Mouse (Mus musculus) layer of hippocampus, adult 11-12 months (tissue): ENCODE data around the gene Stk10.

Experiments
- DNase-seq: peaks from one replicate; pipeline ENCODE4 v3.0.0; 2022; ENCODE audit warnings: low spot score

The Stk10 gene

DNA sequence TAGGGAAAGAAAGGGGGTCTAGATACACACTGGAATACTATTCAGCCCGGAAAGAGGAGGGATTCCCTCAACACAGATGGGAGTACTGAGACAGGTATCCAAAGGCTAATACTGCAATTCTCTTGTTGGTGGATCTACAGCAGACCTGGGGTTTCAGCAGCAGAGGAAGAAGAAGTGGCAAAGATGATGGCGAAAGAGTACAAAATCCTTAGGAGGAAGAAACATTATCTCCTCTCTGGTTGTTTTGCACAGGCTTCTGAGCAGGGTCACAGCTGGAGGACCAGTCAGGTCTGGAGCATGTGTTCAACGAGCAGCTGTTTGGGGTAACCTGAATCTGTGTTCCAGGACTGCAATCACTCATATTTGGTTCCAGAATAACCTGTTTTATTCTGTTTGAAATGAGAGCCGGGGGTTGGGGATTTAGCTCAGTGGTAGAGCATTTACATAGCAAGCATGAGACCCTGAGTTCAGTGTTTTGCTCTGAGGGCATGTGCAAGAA lies 96.7 kb downstream of the Stk10 start:
- DNase-seq = no peak

- DNase-seq = no peak
Measured at GRCm38 (mm10) chr11:32632671-32633070, 99.6 kb downstream of the Stk10 start.

- DNase-seq = no peak
Measured at GRCm38 (mm10) chr11:32633542-32633941, 100.4 kb downstream of the Stk10 start.

DNA sequence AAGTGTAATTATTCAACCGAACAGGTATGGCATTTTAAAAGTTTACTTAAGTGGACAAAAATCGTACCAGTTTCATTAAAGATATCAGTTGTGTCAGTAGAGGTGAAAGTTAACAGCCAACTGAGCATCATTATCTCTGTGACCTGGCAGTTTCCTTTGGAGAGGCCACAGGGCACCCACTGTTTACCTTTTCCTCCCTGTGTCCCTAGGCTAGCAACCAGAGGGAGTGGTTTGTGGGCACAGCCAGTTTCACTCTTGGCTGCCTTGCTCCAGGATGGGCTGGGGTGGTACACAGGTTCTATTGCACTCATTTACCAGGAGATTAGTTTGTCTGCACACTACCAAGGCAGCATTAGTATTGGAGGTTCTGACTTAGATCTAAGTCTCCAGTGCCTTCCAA lies 101.0 kb downstream of the Stk10 start:
- no peak for DNase-seq

DNA sequence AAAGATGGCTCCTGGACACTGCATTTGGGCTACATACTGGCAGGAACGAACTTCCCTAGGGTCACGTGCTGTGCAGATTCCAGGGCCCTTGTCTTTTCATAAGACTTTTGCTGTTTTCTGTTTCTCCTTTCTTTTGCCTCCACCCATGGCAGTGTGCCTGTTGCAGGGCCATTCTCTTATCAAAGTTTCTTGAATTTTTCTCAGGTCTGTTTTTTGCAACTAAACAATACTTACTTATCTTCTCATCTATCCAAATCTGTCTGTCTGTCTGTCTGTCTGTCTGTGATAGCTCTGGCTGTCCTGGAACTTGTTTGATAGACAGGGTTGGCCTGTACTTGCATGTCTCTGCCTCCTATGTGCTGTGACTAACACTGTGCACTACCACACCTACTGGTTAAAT lies 101.7 kb downstream of the Stk10 start:
- DNase-seq = no peak

DNA sequence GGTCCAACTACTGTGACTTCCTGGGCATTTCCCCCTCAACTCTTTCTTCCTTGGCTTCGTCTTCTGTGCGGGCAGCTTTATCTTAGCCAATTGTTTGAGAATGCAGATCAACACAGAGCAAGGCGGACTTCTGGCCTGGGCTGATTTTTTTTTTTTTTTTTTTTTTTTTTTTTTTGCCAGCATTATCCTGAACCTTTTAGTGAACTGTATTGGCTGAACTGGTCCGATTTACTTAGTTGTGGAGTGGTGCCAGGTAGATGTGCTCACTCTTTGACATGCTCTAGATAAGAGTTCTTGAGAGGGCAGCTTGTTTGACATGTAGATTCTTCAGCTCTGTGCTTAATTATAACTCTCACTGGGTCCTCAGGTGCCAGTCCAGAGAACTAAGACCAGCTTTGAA lies 103.2 kb downstream of the Stk10 start:
- DNase-seq = no peak

GRCm38 (mm10) chr11:32638521-32639255 lies 105.6 kb downstream of the Stk10 start:
- DNase-seq = no peak

DNA sequence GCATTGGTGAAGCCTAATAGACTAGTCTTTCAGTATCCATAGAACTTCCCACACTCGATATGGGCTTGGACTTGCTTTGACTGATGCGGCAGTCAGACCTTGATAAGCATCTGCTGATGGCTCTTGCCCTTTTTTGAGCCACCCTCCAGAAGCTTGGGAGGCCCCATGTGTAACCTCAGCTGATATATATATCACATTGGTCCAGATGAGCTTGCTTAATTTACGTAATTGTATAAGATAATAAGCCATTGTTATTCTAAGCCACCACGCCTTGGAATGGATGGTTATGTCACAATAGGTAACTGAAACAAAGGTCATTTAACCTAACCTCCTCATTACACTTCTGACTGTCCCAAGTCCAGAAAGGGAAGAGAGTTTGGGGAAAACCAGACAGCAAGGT lies 107.5 kb downstream of the Stk10 start:
- no peak for DNase-seq

DNA sequence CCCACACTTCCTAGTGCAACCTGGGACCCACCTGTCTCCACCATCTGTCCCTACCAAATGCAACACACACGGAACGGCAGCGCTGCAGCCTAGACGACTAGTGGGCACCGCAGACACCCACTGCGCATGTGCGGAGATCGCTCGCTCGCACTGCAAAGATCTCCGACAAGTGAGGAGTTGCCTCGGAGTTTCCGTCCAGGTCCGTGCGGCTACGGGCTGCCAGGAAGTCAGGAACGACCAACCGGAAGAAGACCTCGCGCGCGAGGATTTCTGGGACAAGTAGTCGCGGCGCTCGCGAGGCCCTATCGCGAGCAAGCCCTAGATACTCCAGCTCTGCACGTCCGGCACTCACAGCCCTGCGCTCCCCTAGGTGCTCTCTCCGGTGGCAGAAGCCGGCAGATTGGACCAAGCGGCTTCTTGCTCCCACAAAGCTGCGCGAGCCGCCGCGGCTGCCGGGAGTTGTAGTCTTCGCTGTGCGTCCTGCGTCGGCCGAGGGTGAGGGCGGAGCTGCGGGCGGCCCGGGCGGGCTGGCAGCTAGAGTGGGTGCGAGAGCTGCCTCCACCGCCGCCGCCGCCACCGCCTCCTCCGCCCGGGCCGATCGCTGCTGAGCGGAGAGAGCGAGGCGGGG lies 109.3 kb downstream of the Stk10 start, which contains the start of gene Fbxw11:
Gene Fbxw11 (plus strand): TSS at position 476 of the 628 bp plus-strand sequence.
- DNase-seq = peak; percentile 95

DNA sequence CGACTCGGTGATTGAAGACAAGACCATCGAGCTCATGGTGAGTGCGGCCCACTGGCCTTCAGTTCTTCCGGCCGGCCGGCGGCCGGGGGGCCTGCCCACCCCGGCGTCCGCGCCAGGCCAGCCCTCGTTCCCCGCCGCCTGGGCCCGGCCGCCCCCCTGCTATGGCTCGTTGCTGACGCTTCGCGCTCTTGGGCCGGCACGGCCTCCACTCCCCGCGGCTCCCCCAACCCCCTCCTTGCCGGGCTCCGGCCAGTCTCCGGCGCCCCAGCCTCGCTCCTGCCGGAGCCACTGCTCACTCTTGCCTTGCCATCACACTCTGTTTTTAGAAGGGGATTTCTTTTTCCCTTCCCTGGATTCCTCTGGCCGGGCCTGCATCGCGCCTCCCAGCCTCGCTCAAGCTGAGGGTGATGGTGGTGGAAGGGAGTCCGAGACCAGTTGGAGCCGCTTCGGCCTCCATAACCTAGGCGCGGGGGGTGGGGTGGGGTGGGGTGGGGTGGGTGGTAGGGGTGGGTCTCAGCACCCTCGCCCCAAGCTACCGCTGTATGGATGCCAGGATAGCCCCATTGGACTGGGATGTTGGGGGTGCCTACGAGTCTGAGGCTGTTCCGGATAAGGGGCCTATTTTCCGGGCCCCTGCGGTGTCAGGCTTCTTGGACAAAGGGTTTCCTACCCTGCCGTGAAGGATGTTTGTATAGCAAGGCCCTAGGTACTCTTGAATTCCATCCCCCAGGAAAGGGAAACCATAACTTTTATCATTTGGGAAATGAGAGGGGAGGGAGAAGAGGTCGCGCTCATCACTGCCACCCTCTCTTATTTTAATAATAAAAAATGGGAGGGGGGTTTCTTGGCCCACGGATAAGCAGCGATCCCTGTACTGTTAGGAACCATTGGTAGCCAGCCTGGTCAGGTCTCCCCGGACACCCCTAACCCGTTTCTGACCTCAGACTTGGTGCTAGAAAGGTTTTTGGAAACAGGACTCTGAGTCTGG lies 110.1 kb downstream of the Stk10 start:
- DNase-seq = no peak

GRCm38 (mm10) chr11:32644010-32644409 lies 110.9 kb downstream of the Stk10 start:
- DNase-seq = no peak

DNA sequence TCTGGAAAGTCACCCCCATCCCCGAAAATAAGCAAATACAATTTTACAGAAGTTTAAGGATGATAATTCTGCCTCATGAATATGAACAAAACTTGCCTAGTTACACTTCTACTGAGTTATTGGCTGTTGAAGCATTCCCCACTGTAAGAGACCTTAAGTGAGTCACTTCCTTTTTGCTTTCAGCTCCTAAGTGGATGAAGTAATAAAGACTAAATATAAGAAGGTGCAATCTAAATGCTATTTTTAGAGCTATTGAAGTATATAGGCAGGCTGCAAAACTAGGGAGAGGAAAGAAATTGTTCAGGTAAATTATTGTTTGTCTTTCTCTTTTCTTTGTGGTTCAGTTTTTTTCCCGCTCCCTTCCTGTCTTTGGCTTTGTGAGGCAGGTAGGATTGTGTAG lies 114.2 kb downstream of the Stk10 start:
- no peak for DNase-seq

DNA sequence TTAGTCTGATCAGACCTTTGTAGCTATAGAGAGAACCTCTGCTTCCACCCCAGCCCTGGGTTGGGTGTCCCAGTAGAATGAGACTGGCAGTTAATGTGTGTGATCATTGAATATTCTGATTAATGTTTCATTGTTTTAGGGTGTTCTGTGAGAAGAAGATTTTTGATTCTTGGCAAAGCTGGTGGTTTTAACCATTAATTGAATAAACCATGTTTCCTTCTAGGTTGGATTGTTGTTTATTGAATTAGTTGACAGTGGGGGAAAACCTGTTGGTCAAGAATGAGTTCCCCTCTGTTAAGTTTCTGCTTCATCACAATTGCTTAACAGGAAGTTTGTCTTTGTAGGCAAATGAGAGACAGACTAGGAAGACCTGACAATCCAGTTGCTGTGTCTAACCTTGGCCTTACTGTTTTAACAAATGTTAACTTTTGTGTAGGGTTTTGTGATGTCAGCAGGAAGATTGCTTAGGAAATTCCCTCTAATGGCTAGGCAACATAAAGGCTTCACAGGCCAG lies 117.2 kb downstream of the Stk10 start:
- no peak for DNase-seq

GRCm38 (mm10) chr11:32650893-32651590 lies 117.9 kb downstream of the Stk10 start:
- no peak for DNase-seq

- no peak for DNase-seq
Measured at GRCm38 (mm10) chr11:32651723-32652122, 118.6 kb downstream of the Stk10 start.

DNA sequence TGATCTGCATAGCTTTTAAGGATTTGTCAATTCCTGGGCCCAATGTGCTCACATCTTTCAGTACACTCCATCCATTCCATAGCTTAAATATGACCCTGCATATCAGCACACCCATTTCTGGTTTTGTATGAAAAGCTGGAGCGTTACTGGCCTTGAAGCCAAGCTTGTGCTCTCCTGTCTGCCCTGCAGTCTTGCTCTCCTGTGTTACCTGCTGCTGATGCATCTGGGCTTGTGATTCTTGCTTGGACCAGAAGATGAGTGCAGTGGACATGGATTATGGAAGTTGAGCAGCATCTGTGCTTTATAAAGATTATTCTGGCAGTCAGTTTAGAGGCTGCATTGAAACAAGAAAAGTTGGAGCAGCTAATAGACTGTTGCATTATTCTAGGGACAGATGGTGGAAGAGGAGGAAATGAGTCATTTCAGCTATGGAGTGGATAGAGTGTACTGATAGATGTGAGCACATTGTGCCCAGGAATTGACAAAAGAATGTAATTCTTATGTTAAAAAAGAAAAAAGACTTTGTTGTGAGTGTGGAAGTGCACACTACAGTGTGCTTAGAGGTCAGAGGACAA lies 129.1 kb downstream of the Stk10 start:
- peak; percentile 42 for DNase-seq

DNA sequence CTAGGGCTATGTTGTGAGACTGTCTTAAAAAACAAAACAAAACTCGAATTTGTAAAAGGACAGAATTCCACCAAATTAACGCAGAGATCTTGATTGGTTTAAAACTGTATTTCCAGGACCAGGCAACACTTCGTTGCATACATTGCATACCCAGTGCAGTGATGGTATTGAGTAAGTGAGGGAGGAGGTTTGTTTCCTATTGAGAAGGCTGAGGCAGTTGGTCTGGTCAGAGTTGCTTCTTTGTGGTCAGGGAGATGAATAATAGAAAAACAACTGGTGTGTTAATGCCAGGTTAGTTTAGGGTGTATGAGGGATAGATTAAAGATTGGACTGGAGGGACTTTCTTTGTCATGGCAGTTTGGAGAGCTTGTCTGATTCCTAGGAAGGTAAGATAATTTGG lies 132.5 kb downstream of the Stk10 start:
- DNase-seq = no peak

GRCm38 (mm10) chr11:32666983-32667382 lies 133.9 kb downstream of the Stk10 start:
- no peak for DNase-seq

GRCm38 (mm10) chr11:32671480-32671879 lies 138.4 kb downstream of the Stk10 start:
- no peak for DNase-seq
